Mouse (Mus musculus): Measurements from ENCODE around the gene Naa16.

- TF ChIP-seq CTCF (IDR thresholded peaks at IDR 0.05; ENCODE audit: extremely low read depth, insufficient read depth, low read length) (no peak), POLR2A (IDR thresholded peaks at IDR 0.05; ENCODE audit: extremely low read depth, insufficient read depth, low read length) (no peak)
Observed at GRCm38 (mm10) chr14:79278927-79279326, 111.7 kb downstream of the Naa16 start.
